Mouse (Mus musculus) heart, embryonic 15.5 days (tissue): ENCODE measurements around the gene Cdh4. TPM values are rescaled to one million over a fixed set of nuclear protein-coding genes. Genes with fewer than 3 reads are reported as not detected.

Experiments
- ATAC-seq: fragments of 200-750 bp; cut with Nextera tagmentation; replicated peaks from 2 replicates; pipeline ENCODE4 v1.8.0; 2017; ENCODE audit warnings: low read depth, moderate TSS enrichment; ENCODE audit not compliant: insufficient number of reproducible peaks, insufficient read depth, low FRiP score
- H3K27ac ChIP-seq: fragments of 300-500 bp; sonication (generic); 2 replicates; pipeline ENCODE4 v1.5.1; 2015; ENCODE audit warnings: mild to moderate bottlenecking, inconsistent platforms
- H3K27me3 ChIP-seq: fragments of 300-500 bp; sonication (generic); 2 replicates; pipeline ENCODE4 v1.6.1; 2015; ENCODE audit warnings: inconsistent platforms
- H3K36me3 ChIP-seq: fragments of 300-500 bp; sonication (generic); 2 replicates; pipeline ENCODE4 v1.6.1; 2015; ENCODE audit warnings: mild to moderate bottlenecking, inconsistent platforms
- H3K4me1 ChIP-seq: fragments of 300-500 bp; sonication (generic); replicated peaks from 2 replicates; pipeline ENCODE4 v1.6.1; 2015; ENCODE audit warnings: inconsistent platforms
- H3K4me2 ChIP-seq: fragments of 300-500 bp; sonication (generic); 2 replicates; pipeline ENCODE4 v1.6.1; 2015; ENCODE audit warnings: inconsistent platforms, mild to moderate bottlenecking, moderate library complexity
- H3K4me3 ChIP-seq: fragments of 300-500 bp; sonication (generic); 2 replicates; pipeline ENCODE4 v1.5.1; 2015; ENCODE audit warnings: mild to moderate bottlenecking, inconsistent platforms
- H3K9ac ChIP-seq: fragments of 300-500 bp; sonication (generic); 2 replicates; pipeline ENCODE4 v1.6.1; 2015; ENCODE audit warnings: mild to moderate bottlenecking, inconsistent platforms
- H3K9me3 ChIP-seq: fragments of 300-500 bp; sonication (generic); replicated peaks from 2 replicates; pipeline ENCODE4 v1.6.1; 2016; ENCODE audit warnings: inconsistent platforms
- WGBS: fragments of 180-500 bp; shearing (Covaris S2); methylation state at CpG from one replicate; pipeline ENCODE4 v1.1.7; 2015; ENCODE audit warnings: mixed read lengths; 5-methylcytosine and 5-hydroxymethylcytosine counted together
- polyA plus RNA-seq: library from polyadenylated mRNA; unstranded; fragments of >200 nt; fragmentation: Nextera tagmentation; extraction: Ambion mirVana; gene quantifications from 2 replicates; pipeline ENCODE4 v1.2.1, GENCODE M21; 2015

Gene Cdh4
- polyA plus RNA-seq, 1 experiment from 2014 or later = 1.4 TPM

DNA sequence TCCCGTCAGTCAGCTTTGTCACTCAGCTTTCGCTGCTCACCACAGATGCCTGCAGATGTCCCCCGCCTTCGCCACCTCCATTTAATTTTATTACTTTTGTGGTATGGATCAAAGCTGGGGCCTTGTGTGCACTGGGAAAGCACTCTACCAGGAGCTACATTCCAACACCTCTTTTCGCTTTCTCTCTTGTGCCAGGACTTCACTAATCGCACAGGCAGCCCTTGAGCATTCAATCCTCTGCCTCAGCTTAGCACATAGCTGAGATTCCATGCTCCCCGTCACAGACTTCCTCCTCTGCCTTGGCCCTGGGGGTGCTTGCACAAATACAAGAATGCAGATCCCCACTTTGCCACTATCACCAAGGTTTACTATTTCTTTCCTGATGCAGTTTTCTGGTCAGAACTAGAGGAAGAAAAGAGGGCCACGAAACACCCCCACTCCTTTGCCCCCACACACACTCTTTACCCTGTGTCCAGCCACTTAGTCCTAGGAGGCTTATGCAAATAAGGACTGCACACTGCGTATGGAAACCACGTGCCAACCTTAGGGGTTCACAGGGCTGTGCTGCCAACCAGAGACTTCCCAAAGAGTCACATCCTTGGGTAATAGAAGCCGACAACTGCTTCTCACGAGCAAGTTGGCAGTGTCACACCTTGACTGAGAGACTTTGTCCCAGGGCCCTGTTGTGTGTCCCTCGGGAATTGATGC is 350.3 kb downstream of the Cdh4 start:
- ATAC-seq = no peak
- 36% methylated on average over 13 of the region's 13 CpGs for WGBS
- Histone ChIP-seq H3K4me3 (no peak overlapping the region), H3K4me2 (peak overlapping the region; percentile 11; the same call in 1 of the 2 replicates), H3K27ac (peak overlapping the region; percentile 69), H3K9me3 (no peaks in the 10 kb centered on the region), H3K4me1 (peaks cover 18% of the 10 kb centered on the region), H3K36me3 (no peaks in the 10 kb centered on the region), H3K9ac (no peak overlapping the region), H3K27me3 (no peaks in the 10 kb centered on the region)

DNA sequence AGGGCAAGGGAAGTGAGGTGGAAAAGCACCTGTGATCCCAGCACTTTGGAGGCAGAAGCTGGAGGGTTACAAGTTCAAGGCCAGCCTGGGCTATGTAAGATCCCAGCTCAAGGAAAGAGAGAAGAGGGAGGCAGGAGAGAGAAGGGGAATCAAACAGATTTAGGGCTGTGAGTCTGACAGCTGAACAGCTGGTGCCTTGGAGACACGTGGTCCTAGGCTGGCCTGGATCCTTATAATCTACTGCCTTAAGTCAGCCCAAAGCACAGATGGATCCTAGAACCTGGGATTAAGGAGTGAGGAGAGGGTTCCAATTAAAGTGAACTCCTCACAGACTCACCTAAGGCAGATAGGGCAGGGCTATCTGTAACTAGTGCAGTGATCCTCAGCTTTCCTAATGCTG is 352.1 kb downstream of the Cdh4 start:
- no peak overlapping the region for H3K4me2 ChIP-seq
- peaks cover 24% of the 10 kb centered on the region for H3K4me1 ChIP-seq
- H3K9ac ChIP-seq = no peak overlapping the region
- WGBS = 69% methylated on average over 1 of the region's 1 CpGs
- no peak overlapping the region for H3K4me3 ChIP-seq
- H3K27me3 ChIP-seq = no peaks in the 10 kb centered on the region
- ATAC-seq = no peak
- no peak overlapping the region for H3K27ac ChIP-seq
- H3K9me3 ChIP-seq = no peaks in the 10 kb centered on the region
- H3K36me3 ChIP-seq = no peaks in the 10 kb centered on the region

DNA sequence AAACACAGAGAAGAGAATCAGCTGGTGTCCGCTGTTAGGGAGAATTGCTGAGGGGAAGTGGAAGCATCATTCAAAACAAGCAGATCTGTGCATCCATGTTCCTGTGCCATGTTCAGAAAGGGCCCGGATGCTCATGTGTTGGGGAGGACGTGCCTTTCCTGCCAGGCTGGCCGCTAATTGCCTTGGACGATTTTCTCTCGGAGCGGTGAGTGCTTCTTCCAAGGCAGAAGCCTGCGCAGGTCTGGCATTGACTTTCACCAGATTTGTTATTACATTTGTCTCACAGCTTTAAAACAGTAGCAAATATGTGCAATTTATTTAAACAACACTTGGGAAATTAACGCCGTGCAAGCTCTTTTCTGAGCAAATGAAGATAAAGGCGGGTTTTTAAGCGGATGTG is 353.2 kb downstream of the Cdh4 start:
- no peak overlapping the region for H3K27ac ChIP-seq
- no peak for ATAC-seq
- peaks cover 35% of the 10 kb centered on the region for H3K4me1 ChIP-seq
- no peaks in the 10 kb centered on the region for H3K36me3 ChIP-seq
- 84% methylated on average over 12 of the region's 12 CpGs for WGBS
- no peak overlapping the region for H3K9ac ChIP-seq
- H3K4me2 ChIP-seq = no peak overlapping the region
- no peaks in the 10 kb centered on the region for H3K9me3 ChIP-seq
- no peak overlapping the region for H3K4me3 ChIP-seq
- no peaks in the 10 kb centered on the region for H3K27me3 ChIP-seq

DNA sequence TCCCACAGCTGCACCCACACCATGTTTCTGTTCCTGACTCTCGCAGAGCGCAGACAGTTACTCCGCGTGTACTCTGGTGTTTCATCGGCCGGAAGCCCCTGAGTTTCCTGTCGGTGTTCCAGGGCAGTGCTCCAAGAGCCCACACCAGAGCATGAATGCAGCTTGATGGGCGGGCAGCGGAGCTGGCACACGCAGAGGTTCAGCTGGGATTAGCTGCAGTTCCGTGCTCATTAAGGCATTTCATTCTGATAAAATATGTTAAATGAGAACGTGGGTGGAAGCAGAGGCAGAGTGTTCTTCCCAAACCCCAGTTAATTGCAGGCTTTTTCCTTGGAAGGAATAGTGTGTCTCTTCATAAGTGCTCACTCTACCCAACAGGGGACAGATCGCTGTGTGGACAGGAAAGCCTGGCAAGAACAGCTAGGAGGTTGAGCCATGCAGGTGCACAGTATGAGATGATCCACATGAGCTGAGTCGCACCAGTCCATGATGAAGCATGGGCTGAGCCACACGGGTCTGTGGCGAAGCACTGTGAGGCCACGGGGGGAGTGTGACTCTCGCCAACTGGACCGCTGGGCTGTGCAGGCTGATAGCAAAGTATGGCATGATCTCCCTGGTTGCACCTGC is 357.8 kb downstream of the Cdh4 start:
- peaks cover 27% of the 10 kb centered on the region for H3K4me1 ChIP-seq
- no peaks in the 10 kb centered on the region for H3K27me3 ChIP-seq
- H3K4me2 ChIP-seq = no peak overlapping the region
- ATAC-seq = no peak
- no peak overlapping the region for H3K27ac ChIP-seq
- no peaks in the 10 kb centered on the region for H3K36me3 ChIP-seq
- 68% methylated on average over 19 of the region's 19 CpGs for WGBS
- H3K4me3 ChIP-seq = no peak overlapping the region
- H3K9ac ChIP-seq = no peak overlapping the region
- no peaks in the 10 kb centered on the region for H3K9me3 ChIP-seq

DNA sequence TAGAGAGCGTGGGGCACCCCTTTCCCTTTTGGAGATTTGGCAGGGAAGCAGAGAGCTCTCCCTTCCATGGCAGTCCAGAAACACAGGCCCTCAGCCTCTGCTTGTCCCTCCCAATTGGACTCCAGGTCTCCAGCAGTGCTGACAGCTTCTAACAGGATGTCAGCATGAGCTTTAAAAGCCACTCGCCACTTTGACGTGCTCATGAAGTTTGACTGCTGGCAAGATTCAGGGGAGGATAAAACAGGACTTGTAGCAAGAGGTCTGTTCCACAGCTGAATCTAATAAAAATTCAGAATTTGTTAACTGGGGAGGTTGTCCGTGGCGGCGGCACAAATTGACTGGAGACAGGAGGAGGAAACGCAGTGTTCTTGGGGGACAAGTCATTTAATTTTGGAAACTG is 358.8 kb downstream of the Cdh4 start:
- no peak for ATAC-seq
- Histone ChIP-seq H3K4me2 (no peak overlapping the region), H3K27ac (peak overlapping the region; percentile 55; the same call in 1 of the 2 replicates)

DNA sequence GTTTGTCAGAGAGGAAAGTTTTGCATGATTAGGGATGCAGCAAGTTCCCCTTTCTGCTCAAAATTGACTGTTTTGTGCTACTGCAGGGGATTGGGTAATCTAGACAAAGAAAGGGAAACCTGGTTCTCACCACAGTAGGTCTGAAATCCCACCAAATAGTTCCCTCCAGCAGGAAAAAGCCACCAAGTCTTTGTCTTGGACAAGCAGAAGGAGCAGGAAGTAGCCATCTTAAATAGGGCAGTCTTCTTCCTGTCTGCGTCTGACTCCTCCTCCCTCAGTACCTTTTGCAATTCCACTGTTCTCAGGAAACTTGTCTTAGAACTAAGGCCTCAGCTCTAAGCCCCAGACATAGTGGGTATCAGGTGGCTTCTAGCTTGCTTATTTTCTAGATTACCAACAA is 360.2 kb downstream of the Cdh4 start:
- Histone ChIP-seq H3K4me2 (no peak overlapping the region), H3K9me3 (no peaks in the 10 kb centered on the region; the same call in 1 of the 2 replicates), H3K27ac (no peak overlapping the region), H3K36me3 (no peaks in the 10 kb centered on the region), H3K4me1 (peaks cover 27% of the 10 kb centered on the region), H3K9ac (no peak overlapping the region), H3K4me3 (no peak overlapping the region), H3K27me3 (no peaks in the 10 kb centered on the region)
- ATAC-seq = no peak
- WGBS = 72% methylated on average over 1 of the region's 1 CpGs

More for the DNA sequence above, 358.8 kb downstream of the Cdh4 start:
- WGBS = 37% methylated on average over 7 of the region's 7 CpGs
- Histone ChIP-seq H3K9me3 (no peaks in the 10 kb centered on the region), H3K27me3 (no peaks in the 10 kb centered on the region), H3K9ac (no peak overlapping the region), H3K36me3 (no peaks in the 10 kb centered on the region), H3K4me3 (no peak overlapping the region), H3K4me1 (peaks cover 27% of the 10 kb centered on the region)

DNA sequence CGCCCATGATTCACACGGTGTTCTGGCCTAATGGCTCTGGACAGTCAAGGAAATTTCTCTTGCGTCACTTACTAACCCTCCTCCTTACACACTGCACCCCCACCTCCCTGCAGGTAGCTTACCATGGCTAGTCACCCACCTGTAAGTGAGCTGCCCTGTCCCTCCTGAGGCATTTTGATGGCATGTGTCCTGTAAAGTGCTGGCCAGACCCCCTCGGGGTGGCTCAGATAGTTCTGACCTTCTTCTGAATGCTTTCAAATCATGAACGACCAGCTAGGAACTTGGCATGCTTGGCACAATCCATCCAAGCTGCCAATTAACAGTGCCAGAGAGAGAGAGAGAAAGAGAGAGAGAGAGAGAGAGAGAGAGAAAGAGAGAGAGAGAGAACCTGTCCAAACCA is 368.9 kb downstream of the Cdh4 start:
- Histone ChIP-seq H3K9ac (no peak overlapping the region), H3K4me1 (0 out of 2 replicates have a peak, but pooled peaks cover 2% of the 10 kb centered on the region), H3K4me2 (no peak overlapping the region), H3K36me3 (no peaks in the 10 kb centered on the region), H3K9me3 (no peaks in the 10 kb centered on the region; the same call in 1 of the 2 replicates), H3K27me3 (no peaks in the 10 kb centered on the region), H3K27ac (no peak overlapping the region), H3K4me3 (no peak overlapping the region)
- ATAC-seq = no peak
- 81% methylated on average over 5 of the region's 5 CpGs for WGBS

DNA sequence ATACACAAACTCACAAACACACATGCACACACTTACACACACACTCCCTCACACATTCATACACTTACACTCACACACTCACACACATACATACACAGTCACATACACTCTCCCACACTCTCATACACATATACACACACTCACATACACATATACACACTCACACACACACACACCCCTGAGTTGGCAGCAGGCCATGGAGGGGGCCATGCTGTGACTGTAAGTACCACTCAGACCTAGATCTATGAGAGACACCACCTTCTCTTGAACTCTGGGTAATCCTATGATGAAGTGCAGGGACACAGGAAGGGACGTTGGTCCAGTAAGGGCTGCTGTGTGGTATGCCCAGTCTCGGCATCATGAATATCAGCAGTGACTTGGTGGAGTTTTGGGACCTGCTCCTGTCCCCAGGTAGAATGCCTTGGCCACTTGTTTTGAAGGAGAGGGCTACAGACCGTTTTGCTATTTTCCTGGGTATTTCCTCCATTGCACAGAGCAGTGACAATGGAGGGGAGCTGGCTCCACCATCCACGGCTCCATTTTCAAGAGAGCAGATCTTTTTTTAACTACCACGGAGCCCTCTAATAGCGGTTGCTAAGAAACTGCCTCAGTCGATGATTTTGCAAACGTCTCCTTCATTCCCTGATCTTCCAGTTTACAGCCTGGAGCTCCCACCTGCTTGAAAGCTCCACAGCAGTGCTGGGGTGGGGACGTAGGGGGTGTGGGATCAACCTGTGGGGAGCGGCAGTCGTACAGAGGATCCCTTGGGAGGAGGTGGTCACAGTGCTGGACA is 371.0 kb downstream of the Cdh4 start:
- Histone ChIP-seq H3K27me3 (no peaks in the 10 kb centered on the region), H3K4me1 (0 out of 2 replicates have a peak, but pooled peaks cover 2% of the 10 kb centered on the region), H3K36me3 (no peaks in the 10 kb centered on the region), H3K4me3 (no peak overlapping the region), H3K9me3 (no peaks in the 10 kb centered on the region), H3K4me2 (no peak overlapping the region), H3K27ac (no peak overlapping the region), H3K9ac (no peak overlapping the region)
- 65% methylated on average over 11 of the region's 11 CpGs for WGBS
- no peak for ATAC-seq

DNA sequence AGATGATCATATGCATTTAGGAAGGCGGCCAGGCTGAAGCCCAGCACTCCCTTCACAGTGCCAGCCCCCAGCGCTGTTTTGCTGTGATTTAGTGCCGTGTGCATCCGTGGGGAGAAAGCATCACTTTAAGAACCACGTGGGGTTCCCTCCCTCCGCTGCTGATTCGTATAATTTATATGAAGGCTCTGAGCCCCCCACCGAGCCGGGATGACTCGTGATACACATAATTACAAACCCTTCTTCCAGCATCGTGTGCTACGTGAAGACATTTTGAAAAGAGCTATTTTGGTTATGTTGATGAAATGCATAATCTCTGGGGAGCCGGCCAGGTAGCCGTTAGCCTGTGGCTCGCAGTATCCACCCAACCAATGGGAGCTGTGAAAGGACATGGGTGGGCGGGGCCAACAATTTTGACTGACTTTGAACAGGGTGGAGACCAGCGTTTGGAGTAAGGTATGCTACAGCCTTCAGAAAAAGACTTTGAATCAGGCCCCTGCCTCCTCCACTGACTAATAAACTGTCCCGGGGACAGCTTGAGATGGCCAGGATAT is 382.6 kb downstream of the Cdh4 start:
- Histone ChIP-seq H3K4me3 (no peak overlapping the region), H3K4me2 (no peak overlapping the region), H3K36me3 (no peaks in the 10 kb centered on the region), H3K4me1 (no peaks in the 10 kb centered on the region), H3K27ac (no peak overlapping the region), H3K27me3 (no peaks in the 10 kb centered on the region), H3K9ac (no peak overlapping the region), H3K9me3 (no peaks in the 10 kb centered on the region)
- 44% methylated on average over 18 of the region's 18 CpGs for WGBS
- ATAC-seq = no peak

DNA sequence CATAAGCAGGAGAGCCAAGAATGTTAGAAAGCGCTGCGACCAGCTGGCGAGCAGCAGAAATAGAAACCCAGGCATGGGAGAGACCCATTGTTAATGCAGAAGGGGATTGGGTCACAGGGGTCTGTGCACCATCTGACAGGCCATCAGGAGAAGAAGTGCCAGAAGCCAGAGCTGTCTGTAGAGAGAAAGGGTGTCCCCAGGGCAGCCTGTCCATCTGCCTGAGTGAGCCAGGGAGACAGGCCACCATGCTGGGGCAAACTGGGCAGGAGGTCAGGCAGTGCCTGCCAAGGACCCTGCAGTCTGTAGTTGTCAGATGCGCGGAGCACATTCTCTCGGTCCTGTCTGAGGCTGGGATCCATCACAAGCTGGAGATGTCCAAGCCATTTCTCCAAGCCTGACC is 386.7 kb downstream of the Cdh4 start:
- Histone ChIP-seq H3K27me3 (no peaks in the 10 kb centered on the region), H3K9ac (no peak overlapping the region), H3K36me3 (no peaks in the 10 kb centered on the region), H3K27ac (no peak overlapping the region), H3K4me1 (no peaks in the 10 kb centered on the region), H3K4me2 (no peak overlapping the region), H3K4me3 (no peak overlapping the region), H3K9me3 (no peaks in the 10 kb centered on the region)
- ATAC-seq = no peak
- 79% methylated on average over 6 of the region's 6 CpGs for WGBS

DNA sequence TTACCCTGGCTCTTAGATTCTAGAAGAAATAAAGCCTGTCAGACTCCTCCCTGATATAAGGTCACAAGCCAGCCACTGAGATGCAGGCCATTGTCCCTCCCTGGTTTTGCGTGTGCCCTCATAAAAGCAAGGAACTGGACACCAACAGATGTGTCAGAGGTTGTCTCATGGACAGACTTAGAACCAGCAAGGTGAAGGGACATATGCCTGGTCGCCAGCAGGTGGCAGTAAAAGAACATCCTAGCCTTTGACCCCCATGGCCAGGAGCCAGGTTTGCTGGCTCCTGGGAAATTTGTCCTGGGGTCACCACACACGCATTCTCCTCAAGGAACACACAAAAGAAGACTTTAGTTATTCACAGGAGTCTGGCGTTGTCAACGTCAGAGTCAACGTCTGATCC is 387.7 kb downstream of the Cdh4 start:
- Histone ChIP-seq H3K27me3 (0 out of 2 replicates have a peak, but pooled peaks cover under 1% of the 10 kb centered on the region), H3K4me2 (no peak overlapping the region), H3K4me3 (no peak overlapping the region), H3K9me3 (no peaks in the 10 kb centered on the region), H3K27ac (no peak overlapping the region), H3K9ac (no peak overlapping the region), H3K4me1 (no peaks in the 10 kb centered on the region), H3K36me3 (no peaks in the 10 kb centered on the region)
- no peak for ATAC-seq
- 23% methylated on average over 6 of the region's 6 CpGs for WGBS
